Mouse (Mus musculus) MEL (cell line): ENCODE measurements around the gene Mindy3. TPM values are rescaled to one million over a fixed set of nuclear protein-coding genes. Genes with fewer than 3 reads are reported as not detected.

ENCODE experiments used
- DNase-seq: peaks from one replicate; pipeline ENCODE4 v3.0.0; 2011; ENCODE audit warnings: low read depth, low spot score
- H3K27ac ChIP-seq: 2 replicates; pipeline ENCODE4 v1.5.1; 2012; ENCODE audit warnings: low read depth, mild to moderate bottlenecking, control low read depth, low read length, moderate library complexity; ENCODE audit not compliant: control insufficient read depth
- H3K27me3 ChIP-seq, 2 experiments: fragments of 150-350 bp in 1 of 2; sonication (generic) in 1 of 2; 2 replicates each; pipeline ENCODE4 v1.6.1; 2012; ENCODE audit warnings: low read length in 2 of 2, mild to moderate bottlenecking in 2 of 2, improper control_type of control experiment in 1 of 2, moderate library complexity in 1 of 2; ENCODE audit not compliant: insufficient read depth in 2 of 2, control insufficient read depth in 1 of 2
- H3K36me3 ChIP-seq, 2 experiments: 2 replicates each; pipeline ENCODE4 v1.6.1; 2012 to 2014; ENCODE audit warnings: low read length in 2 of 2, improper control_type of control experiment in 1 of 2, inconsistent platforms in 1 of 2, mild to moderate bottlenecking in 1 of 2; ENCODE audit not compliant: insufficient read depth in 2 of 2, control insufficient read depth in 1 of 2
- H3K4me1 ChIP-seq, 2 experiments: fragments of 150-350 bp in 1 of 2; sonication (generic) in 1 of 2; 2 replicates each; pipeline ENCODE4 v1.6.1; 2012; ENCODE audit warnings: low read length in 2 of 2, improper control_type of control experiment in 1 of 2, mild to moderate bottlenecking in 1 of 2; ENCODE audit not compliant: insufficient read depth in 2 of 2, control insufficient read depth in 1 of 2
- H3K4me3 ChIP-seq, 2 experiments: fragments of 150-350 bp in 1 of 2; sonication (generic) in 1 of 2; 2 replicates each; pipeline ENCODE4 v1.5.1; 2012; ENCODE audit warnings: low read depth in 2 of 2, low read length in 2 of 2, mild to moderate bottlenecking in 2 of 2, moderate library complexity in 2 of 2, control low read depth in 1 of 2, improper control_type of control experiment in 1 of 2; ENCODE audit not compliant: control insufficient read depth in 1 of 2, insufficient read depth in 1 of 2
- H3K79me2 ChIP-seq: 2 replicates; pipeline ENCODE4 v1.6.1; 2012; ENCODE audit warnings: mild to moderate bottlenecking, low read length, moderate library complexity; ENCODE audit not compliant: control insufficient read depth, poor library complexity, insufficient read depth
- H3K9ac ChIP-seq: 2 replicates; pipeline ENCODE4 v1.6.1; 2012; ENCODE audit warnings: low read depth, mild to moderate bottlenecking, control low read depth, low read length, moderate library complexity; ENCODE audit not compliant: control insufficient read depth, poor library complexity, severe bottlenecking
- H3K9me3 ChIP-seq: fragments of 150-350 bp; sonication (generic); replicated peaks from 2 replicates; pipeline ENCODE4 v1.6.1; 2012; ENCODE audit warnings: mild to moderate bottlenecking, low read length, improper control_type of control experiment, moderate library complexity; ENCODE audit not compliant: insufficient read depth
- BHLHE40 ChIP-seq: IDR thresholded peaks from 2 replicates; pipeline ENCODE4 v1.6.1; 2012; ENCODE audit warnings: low read depth, mild to moderate bottlenecking, inconsistent platforms, low read length, improper control_type of control experiment, borderline replicate concordance
- CHD1 ChIP-seq: IDR thresholded peaks from 2 replicates; pipeline ENCODE4 v1.6.1; 2012; ENCODE audit warnings: low read depth, mild to moderate bottlenecking, inconsistent platforms, low read length, improper control_type of control experiment
- CHD2 ChIP-seq: IDR thresholded peaks from 2 replicates; pipeline ENCODE4 v1.6.1; 2011; ENCODE audit warnings: low read length, improper control_type of control experiment
- CTCF ChIP-seq, 3 experiments: IDR thresholded peaks in 2 of 3; conservative IDR thresholded peaks in 1 of 3; 2 replicates each; pipeline ENCODE4 v1.5.1; 2011 to 2012; ENCODE audit warnings: low read length in 3 of 3, low read depth in 2 of 3, mild to moderate bottlenecking in 2 of 3, improper control_type of control experiment in 1 of 3, inconsistent platforms in 1 of 3, mixed read lengths in 1 of 3, moderate library complexity in 1 of 3; ENCODE audit not compliant: control insufficient read depth in 1 of 3, insufficient read depth in 1 of 3, poor library complexity in 1 of 3, severe bottlenecking in 1 of 3
- E2F4 ChIP-seq: IDR thresholded peaks from 2 replicates; pipeline ENCODE4 v1.6.1; 2011; ENCODE audit warnings: low read depth, low read length, improper control_type of control experiment, borderline replicate concordance
- ELF1 ChIP-seq: IDR thresholded peaks from 2 replicates; pipeline ENCODE4 v1.6.1; 2014; ENCODE audit warnings: low read depth, mild to moderate bottlenecking, inconsistent platforms, low read length, improper control_type of control experiment, moderate library complexity
- EP300 ChIP-seq, 2 experiments: IDR thresholded peaks; 2 replicates each; pipeline ENCODE4 v1.6.1; 2011; ENCODE audit warnings: improper control_type of control experiment in 2 of 2, low read length in 2 of 2, low read depth in 1 of 2, mild to moderate bottlenecking in 1 of 2
- ETS1 ChIP-seq: IDR thresholded peaks from 2 replicates; pipeline ENCODE4 v1.6.1; 2012; ENCODE audit warnings: low read depth, mild to moderate bottlenecking, inconsistent platforms, low read length, improper control_type of control experiment, moderate library complexity
- GABPA ChIP-seq: IDR thresholded peaks from 2 replicates; pipeline ENCODE4 v1.6.1; 2012; ENCODE audit warnings: low read depth, mild to moderate bottlenecking, inconsistent platforms, low read length, improper control_type of control experiment, moderate library complexity
- GATA1 ChIP-seq: IDR thresholded peaks from 2 replicates; pipeline ENCODE4 v1.6.1; 2011; ENCODE audit warnings: low read depth, low read length, improper control_type of control experiment
- HCFC1 ChIP-seq: IDR thresholded peaks from 2 replicates; pipeline ENCODE4 v1.6.1; 2012; ENCODE audit warnings: low read depth, mild to moderate bottlenecking, inconsistent platforms, low read length, improper control_type of control experiment, moderate library complexity
- JUND ChIP-seq: IDR thresholded peaks from 2 replicates; pipeline ENCODE4 v1.6.1; 2011; ENCODE audit warnings: low read depth, mild to moderate bottlenecking, improper control_type of control experiment, low read length
- KAT2A ChIP-seq: conservative IDR thresholded peaks from 2 replicates; pipeline ENCODE4 v1.6.1; 2012; ENCODE audit warnings: low read depth, low read length, improper control_type of control experiment, inconsistent platforms
- MAFK ChIP-seq: IDR thresholded peaks from 2 replicates; pipeline ENCODE4 v1.6.1; 2011; ENCODE audit warnings: low read depth, mild to moderate bottlenecking, low read length, improper control_type of control experiment, borderline replicate concordance
- MAX ChIP-seq: IDR thresholded peaks from 2 replicates; pipeline ENCODE4 v1.6.1; 2011; ENCODE audit warnings: low read length, improper control_type of control experiment
- MAZ ChIP-seq: IDR thresholded peaks from 2 replicates; pipeline ENCODE4 v1.6.1; 2012; ENCODE audit warnings: low read depth, mild to moderate bottlenecking, inconsistent platforms, low read length, improper control_type of control experiment
- MEF2A ChIP-seq: IDR thresholded peaks from 2 replicates; pipeline ENCODE4 v1.6.1; 2014; ENCODE audit warnings: low read depth, mild to moderate bottlenecking, inconsistent platforms, low read length, improper control_type of control experiment; ENCODE audit not compliant: poor library complexity, insufficient replicate concordance, severe bottlenecking; ENCODE audit errors: extremely low read depth
- MXI1 ChIP-seq: IDR thresholded peaks from 2 replicates; pipeline ENCODE4 v1.6.1; 2011; ENCODE audit warnings: mild to moderate bottlenecking, low read depth, low read length, improper control_type of control experiment
- MYB ChIP-seq: IDR thresholded peaks from 2 replicates; pipeline ENCODE4 v1.6.1; 2011; ENCODE audit warnings: mild to moderate bottlenecking, low read depth, low read length, improper control_type of control experiment
- NELFE ChIP-seq: IDR thresholded peaks from 2 replicates; pipeline ENCODE4 v1.6.1; 2011; ENCODE audit warnings: low read depth, low read length, improper control_type of control experiment
- NRF1 ChIP-seq: IDR thresholded peaks from 2 replicates; pipeline ENCODE4 v1.6.1; 2014; ENCODE audit warnings: low read depth, mild to moderate bottlenecking, inconsistent platforms, low read length, improper control_type of control experiment, moderate library complexity; ENCODE audit not compliant: poor library complexity, insufficient read depth, severe bottlenecking
- POLR2A ChIP-seq, 2 experiments: IDR thresholded peaks; 2 replicates each; pipeline ENCODE4 v1.6.1; 2011 to 2012; ENCODE audit warnings: low read length in 2 of 2, mild to moderate bottlenecking in 2 of 2, control low read depth in 1 of 2, improper control_type of control experiment in 1 of 2, low read depth in 1 of 2, moderate library complexity in 1 of 2; ENCODE audit not compliant: control insufficient read depth in 1 of 2, insufficient read depth in 1 of 2, poor library complexity in 1 of 2
- POLR2AphosphoS2 ChIP-seq: IDR thresholded peaks from 2 replicates; pipeline ENCODE4 v1.6.1; 2011; ENCODE audit warnings: low read length, improper control_type of control experiment
- POLR2AphosphoS5 ChIP-seq: IDR thresholded peaks from 2 replicates; pipeline ENCODE4 v1.6.1; 2012; ENCODE audit warnings: low read depth, borderline replicate concordance, mild to moderate bottlenecking, inconsistent platforms, low read length, moderate library complexity, mixed read lengths
- RAD21 ChIP-seq: IDR thresholded peaks from 2 replicates; pipeline ENCODE4 v1.6.1; 2011; ENCODE audit warnings: mild to moderate bottlenecking, low read depth, low read length, improper control_type of control experiment
- RCOR1 ChIP-seq: IDR thresholded peaks from 2 replicates; pipeline ENCODE4 v1.6.1; 2012; ENCODE audit warnings: low read depth, mild to moderate bottlenecking, inconsistent platforms, low read length, improper control_type of control experiment
- SIN3A ChIP-seq: IDR thresholded peaks from 2 replicates; pipeline ENCODE4 v1.6.1; 2012; ENCODE audit warnings: low read length, improper control_type of control experiment, inconsistent platforms
- SMC3 ChIP-seq: IDR thresholded peaks from 2 replicates; pipeline ENCODE4 v1.6.1; 2011; ENCODE audit warnings: low read depth, low read length, improper control_type of control experiment
- TAL1 ChIP-seq: IDR thresholded peaks from 2 replicates; pipeline ENCODE4 v1.6.1; 2012; ENCODE audit warnings: mild to moderate bottlenecking, inconsistent platforms, low read length, moderate library complexity, mixed read lengths
- TBP ChIP-seq: IDR thresholded peaks from 2 replicates; pipeline ENCODE4 v1.8.0; 2011; ENCODE audit warnings: low read depth, low read length, improper control_type of control experiment
- TCF12 ChIP-seq: IDR thresholded peaks from 2 replicates; pipeline ENCODE4 v1.6.1; 2014; ENCODE audit warnings: low read depth, mild to moderate bottlenecking, inconsistent platforms, low read length, improper control_type of control experiment, moderate library complexity
- UBTF ChIP-seq: IDR thresholded peaks from 2 replicates; pipeline ENCODE4 v1.6.1; 2012; ENCODE audit warnings: low read depth, mild to moderate bottlenecking, inconsistent platforms, low read length, improper control_type of control experiment, moderate library complexity, borderline replicate concordance; ENCODE audit not compliant: insufficient read depth
- USF1 ChIP-seq: IDR thresholded peaks from 2 replicates; pipeline ENCODE4 v1.6.1; 2014; ENCODE audit warnings: low read depth, mild to moderate bottlenecking, inconsistent platforms, low read length, improper control_type of control experiment, moderate library complexity
- USF2 ChIP-seq, 2 experiments: IDR thresholded peaks; 2 replicates each; pipeline ENCODE4 v1.6.1; 2011 to 2012; ENCODE audit warnings: improper control_type of control experiment in 2 of 2, low read length in 2 of 2, borderline replicate concordance in 1 of 2, inconsistent platforms in 1 of 2, low read depth in 1 of 2, mild to moderate bottlenecking in 1 of 2; ENCODE audit not compliant: insufficient read depth in 1 of 2
- ZC3H11A ChIP-seq: IDR thresholded peaks from 2 replicates; pipeline ENCODE4 v1.6.1; 2012; ENCODE audit warnings: low read depth, mild to moderate bottlenecking, inconsistent platforms, low read length, improper control_type of control experiment
- ZKSCAN1 ChIP-seq: IDR thresholded peaks from 2 replicates; pipeline ENCODE4 v1.6.1; 2012; ENCODE audit warnings: low read depth, mild to moderate bottlenecking, inconsistent platforms, low read length, improper control_type of control experiment, moderate library complexity
- ZMIZ1 ChIP-seq: IDR thresholded peaks from 2 replicates; pipeline ENCODE4 v1.6.1; 2012; ENCODE audit warnings: low read depth, mild to moderate bottlenecking, inconsistent platforms, low read length, improper control_type of control experiment, moderate library complexity
- ZNF384 ChIP-seq: IDR thresholded peaks from 2 replicates; pipeline ENCODE4 v1.6.1; 2012; ENCODE audit warnings: low read depth, mild to moderate bottlenecking, inconsistent platforms, low read length, improper control_type of control experiment
- polyA plus RNA-seq, 2 experiments: library from polyadenylated mRNA; stranded (reverse) in 1 of 2; unstranded in 1 of 2; fragments of >175 nt in 1 of 2; fragments of >200 nt in 1 of 2; gene quantifications; 2 replicates each; pipeline versions ENCODE4 v1.2.1 to v1.2.4; 2012; ENCODE audit warnings: low replicate concordance in 2 of 2, low read depth in 1 of 2; ENCODE audit not compliant: insufficient read length in 2 of 2, insufficient read depth in 1 of 2, missing spikeins in 1 of 2
- total RNA-seq: library from RNA; depleted of rRNA; stranded (reverse); fragments of 300-350 nt; gene quantifications from 2 replicates; pipeline ENCODE4 v1.2.3, GENCODE M21; 2012

Gene Mindy3
- total and polyA plus RNA-seq, 3 experiments: 23.8 to 40.6 TPM; not detected in 1

- Histone ChIP-seq H3K9ac (no peak overlapping the region), H3K27ac (peak overlapping the region; percentile 50), H3K79me2 (peaks cover 20% of the 10 kb centered on the region), H3K27me3 (no peaks in the 10 kb centered on the region), H3K9me3 (no peaks in the 10 kb centered on the region), H3K4me3 (no peak overlapping the region), H3K4me1 (peaks cover 18 to 30% of the 10 kb centered on the region in 2 experiments), H3K36me3 (peaks cover 0 to 48% of the 10 kb centered on the region in 2 experiments; a peak in 2 of 4 replicates)
- peak; percentile 63 for DNase-seq
- TF ChIP-seq POLR2AphosphoS2: no peak
- peak; percentile 40; the same call in 1 of the 2 replicates for TF ChIP-seq JUND
- TF ChIP-seq POLR2AphosphoS5: no peak
- no peak for TF ChIP-seq E2F4
- no peak for TF ChIP-seq ZNF384
- TF ChIP-seq TBP: no peak
- TF ChIP-seq ZMIZ1: no peak
- TF ChIP-seq RAD21: no peak
- TF ChIP-seq MXI1: peak; percentile 60
- no peak for TF ChIP-seq CHD1
- no peak for TF ChIP-seq MAFK
- no peak for TF ChIP-seq SMC3
- TF ChIP-seq HCFC1: no peak
- TF ChIP-seq TCF12: peak; percentile 38; the same call in 1 of the 2 replicates
- TF ChIP-seq USF2 (IDR thresholded peaks at IDR 0.05; ENCODE audit: borderline replicate concordance in 1 of 2, insufficient read depth in 1 of 2, low read depth in 1 of 2, low read length in 2 of 2): no peak
- TF ChIP-seq MEF2A: no peak
- TF ChIP-seq TAL1: peak; percentile 62
- no peak for TF ChIP-seq KAT2A
- TF ChIP-seq MAX: no peak
- TF ChIP-seq SIN3A: peak; percentile 47
- TF ChIP-seq ETS1: peak; percentile 87
- TF ChIP-seq CHD2: no peak
- peak; percentile 72 to 73 for TF ChIP-seq EP300 (IDR thresholded peaks at IDR 0.05; ENCODE audit: low read depth in 1 of 2, low read length in 2 of 2)
- no peak for TF ChIP-seq CTCF (IDR thresholded peaks at IDR 0.05 in 2 of 3, conservative IDR thresholded peaks at IDR 0.05 in 1 of 3; ENCODE audit: control insufficient read depth in 1 of 3, insufficient read depth in 1 of 3, low read depth in 2 of 3, low read length in 3 of 3, poor library complexity in 1 of 3, severe bottlenecking in 1 of 3)
- no peak for TF ChIP-seq BHLHE40
- no peak for TF ChIP-seq ELF1
- TF ChIP-seq POLR2A (IDR thresholded peaks at IDR 0.05; ENCODE audit: control insufficient read depth in 1 of 2, insufficient read depth in 1 of 2, low read depth in 1 of 2, low read length in 2 of 2, poor library complexity in 1 of 2): no peak
- TF ChIP-seq GATA1: peak; percentile 73
- no peak for TF ChIP-seq UBTF
- TF ChIP-seq MAZ: no peak
- TF ChIP-seq NELFE: no peak
- TF ChIP-seq USF1: no peak
- TF ChIP-seq ZC3H11A: no peak
- TF ChIP-seq ZKSCAN1: no peak
- no peak for TF ChIP-seq MYB
- TF ChIP-seq GABPA: no peak
- 0 out of 2 replicates have a peak, but pooled peaks have one; percentile 28 for TF ChIP-seq RCOR1
- TF ChIP-seq NRF1: no peak
Observed at GRCm38 (mm10) chr2:12412309-12412708, 7.0 kb downstream of the Mindy3 start.
